23 mouse cellular contexts compared by ENCODE assay signal in the genomic region with DNA sequence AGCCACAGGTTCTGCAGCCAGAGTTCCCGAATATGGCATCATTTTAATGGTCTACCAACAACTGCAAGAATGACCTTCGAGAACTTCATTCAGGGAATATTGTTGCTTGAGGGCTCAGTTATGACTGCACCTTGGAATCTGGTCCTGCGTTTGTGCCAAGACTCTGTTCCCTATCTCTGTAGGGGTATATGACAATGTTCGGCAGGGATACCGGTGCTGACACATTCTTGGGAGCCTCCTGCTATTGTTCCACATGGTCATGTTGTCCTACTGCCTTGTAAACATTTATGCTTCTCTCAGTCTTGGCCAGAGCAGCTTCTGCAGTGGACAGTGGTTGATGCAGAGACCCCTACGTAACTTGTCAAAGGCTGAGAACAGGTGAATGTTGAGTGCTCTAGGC.
DNase-seq lines count a peak whose midpoint lies in the region; ATAC-seq and TF ChIP-seq lines count a peak whose summit lies in the region.
"Had no signal": no experiment of that assay in that cellular context is flagged by ENCODE, and none has a peak within 500 bp of the region (broad histone marks: within the 10 kb centered on the region; RNA-seq: fewer than 3 reads in every experiment).

No protein-coding gene starts in this region.

- DNase-seq in lung, postnatal 0 days (ENCODE audit: low spot score) = no peak
- DNase-seq in lung, postnatal 4 days = no peak
- peak; percentile 10 for DNase-seq in lung, postnatal 10 days
- DNase-seq in lung, postnatal 25 days (ENCODE audit: low spot score) = peak; percentile 61
- DNase-seq in spleen, postnatal 14 days (ENCODE audit: low spot score in 2 of 2) = no peak
- no peak for DNase-seq in cerebellum, adult 9-11 months
- DNase-seq: adrenal gland, adult 2 months; adrenal gland, postnatal 10 days; adrenal gland, postnatal 25 days; cerebellum, adult 11-12 months; cerebellum, adult 2 months; cerebellum, adult 9-10 months; cerebellum, postnatal 14 days; cerebellum, postnatal 36 days; embryo, embryonic 11 days had no signal

- H3K9ac ChIP-seq in lung, postnatal 0 days (replicated peaks; ENCODE audit: low read depth) = no peak overlapping the region
- H3K9ac ChIP-seq: embryonic facial prominence, embryonic 13.5 days; embryonic facial prominence, embryonic 15.5 days; forebrain, embryonic 12.5 days had no signal

- ATAC-seq in lung, postnatal 0 days = peak; percentile 14; the same call in 1 of the 2 replicates
- ATAC-seq in erythroid progenitor cell, adult 5-6 weeks (replicated peaks; ENCODE audit: low FRiP score, poor library complexity, severe bottlenecking) = no peak
- ATAC-seq: forebrain, embryonic 14.5 days; forebrain, embryonic 16.5 days had no signal

- 69% methylated on average over 6 of the region's 6 CpGs for WGBS in lung, postnatal 0 days

- H3K4me2 ChIP-seq in lung, postnatal 0 days (replicated peaks; ENCODE audit: low read depth, low read length) = no peak overlapping the region
- H3K4me2 ChIP-seq: embryonic facial prominence, embryonic 13.5 days; embryonic facial prominence, embryonic 15.5 days; forebrain, embryonic 12.5 days had no signal

- H3K9me3 ChIP-seq in lung, postnatal 0 days (ENCODE audit: low read length) = no peaks in the 10 kb centered on the region
- H3K9me3 ChIP-seq: embryonic facial prominence, embryonic 13.5 days; embryonic facial prominence, embryonic 15.5 days; forebrain, embryonic 10.5 days; forebrain, embryonic 12.5 days had no signal

- no peak for TF ChIP-seq CTCF in lung, postnatal 0 days (IDR thresholded peaks at IDR 0.05)

- peak; percentile 56 for TF ChIP-seq EP300 in lung, postnatal 0 days (IDR thresholded peaks at IDR 0.05)

- H3K36me3 ChIP-seq in lung, postnatal 0 days (ENCODE audit: insufficient read depth, low read length) = no peaks in the 10 kb centered on the region
- H3K36me3 ChIP-seq: embryonic facial prominence, embryonic 13.5 days; embryonic facial prominence, embryonic 15.5 days; forebrain, embryonic 10.5 days; forebrain, embryonic 12.5 days had no signal

- H3K27me3 ChIP-seq in lung, postnatal 0 days (replicated peaks; ENCODE audit: insufficient read depth, low read length) = no peaks in the 10 kb centered on the region
- H3K27me3 ChIP-seq: embryonic facial prominence, embryonic 13.5 days; embryonic facial prominence, embryonic 15.5 days; forebrain, embryonic 12.5 days had no signal

- H3K27ac ChIP-seq in lung, postnatal 0 days (ENCODE audit: low read length) = no peak overlapping the region
- H3K27ac ChIP-seq: embryonic facial prominence, embryonic 13.5 days; embryonic facial prominence, embryonic 15.5 days; forebrain, embryonic 10.5 days; forebrain, embryonic 12.5 days had no signal

- no peak overlapping the region for H3K4me3 ChIP-seq in lung, postnatal 0 days (ENCODE audit: low read depth, low read length)
- H3K4me3 ChIP-seq: embryonic facial prominence, embryonic 13.5 days; embryonic facial prominence, embryonic 15.5 days; erythroblast, embryonic 14.5 days; forebrain, embryonic 10.5 days; forebrain, embryonic 12.5 days had no signal

- H3K4me1 ChIP-seq in lung, postnatal 0 days (ENCODE audit: insufficient read depth, low read depth, low read length) = peaks cover 3% of the 10 kb centered on the region; the same call in 1 of the 2 replicates
- H3K4me1 ChIP-seq: forebrain, embryonic 12.5 days had no signal

Comparison
In these comparisons a context has a peak if more than half of its experiments do, and no peak if none do; other contexts are left out.
1. DNase-seq: peak in lung, postnatal 10 days (single experiment) and lung, postnatal 25 days (single experiment); none in lung, postnatal 0 days (single experiment), lung, postnatal 4 days (0 of 2), spleen, postnatal 14 days (0 of 2) and cerebellum, adult 9-11 months (single experiment).